Mouse (Mus musculus) intestine, embryonic 16.5 days (tissue): ENCODE measurements around the gene Metrnl. TPM values are rescaled to one million over a fixed set of nuclear protein-coding genes. Genes with fewer than 3 reads are reported as not detected.
"Not testable (repeated sequence)": the region's sequence is repeated elsewhere in the genome, so short reads cannot be mapped to it uniquely, and the experiment has no call there.

ENCODE experiments used
- ATAC-seq: fragments of 200-750 bp; cut with Nextera tagmentation; 2 replicates; pipeline ENCODE4 v1.8.0; 2017; ENCODE audit warnings: moderate TSS enrichment, moderate library complexity
- H3K27ac ChIP-seq: fragments of 300-500 bp; sonication (generic); 2 replicates; pipeline ENCODE4 v1.5.1; 2014; ENCODE audit warnings: mild to moderate bottlenecking, low read length
- H3K27me3 ChIP-seq: fragments of 300-500 bp; sonication (generic); replicated peaks from 2 replicates; pipeline ENCODE4 v1.6.1; 2014; ENCODE audit warnings: low read length, control low read depth, mixed read lengths; ENCODE audit not compliant: control insufficient read depth, insufficient read depth
- H3K36me3 ChIP-seq: fragments of 300-500 bp; sonication (generic); 2 replicates; pipeline ENCODE4 v1.6.1; 2014; ENCODE audit warnings: low read length, control low read depth; ENCODE audit not compliant: control insufficient read depth, insufficient read depth
- H3K4me1 ChIP-seq: fragments of 300-500 bp; sonication (generic); 2 replicates; pipeline ENCODE4 v1.6.1; 2014; ENCODE audit warnings: low read length, control low read depth, mixed read lengths; ENCODE audit not compliant: control insufficient read depth, insufficient read depth
- H3K4me2 ChIP-seq: fragments of 300-500 bp; sonication (generic); 2 replicates; pipeline ENCODE4 v1.6.1; 2014; ENCODE audit warnings: low read depth, low read length, control low read depth
- H3K4me3 ChIP-seq: fragments of 300-500 bp; sonication (generic); 2 replicates; pipeline ENCODE4 v1.5.1; 2014; ENCODE audit warnings: mild to moderate bottlenecking, low read length
- H3K9ac ChIP-seq: fragments of 300-500 bp; sonication (generic); 2 replicates; pipeline ENCODE4 v1.6.1; 2014; ENCODE audit warnings: low read depth, low read length
- H3K9me3 ChIP-seq: fragments of 300-500 bp; sonication (generic); 2 replicates; pipeline ENCODE4 v1.6.1; 2016; ENCODE audit warnings: low read length, control low read depth; ENCODE audit not compliant: control insufficient read depth
- WGBS: fragments of 180-500 bp; shearing (Covaris S2); extraction: QIAGEN DNeasy Blood & Tissue Kit; methylation state at CpG from one replicate; pipeline ENCODE4 v1.1.7; 2014; 5-methylcytosine and 5-hydroxymethylcytosine counted together
- polyA plus RNA-seq: library from polyadenylated mRNA; unstranded; fragments of >200 nt; fragmentation: Nextera tagmentation; extraction: Ambion mirVana; gene quantifications from 2 replicates; pipeline ENCODE4 v1.2.1, GENCODE M21; 2015

The Metrnl gene
- polyA plus RNA-seq, 1 experiment from 2014 or later, result 40.3 TPM

DNA sequence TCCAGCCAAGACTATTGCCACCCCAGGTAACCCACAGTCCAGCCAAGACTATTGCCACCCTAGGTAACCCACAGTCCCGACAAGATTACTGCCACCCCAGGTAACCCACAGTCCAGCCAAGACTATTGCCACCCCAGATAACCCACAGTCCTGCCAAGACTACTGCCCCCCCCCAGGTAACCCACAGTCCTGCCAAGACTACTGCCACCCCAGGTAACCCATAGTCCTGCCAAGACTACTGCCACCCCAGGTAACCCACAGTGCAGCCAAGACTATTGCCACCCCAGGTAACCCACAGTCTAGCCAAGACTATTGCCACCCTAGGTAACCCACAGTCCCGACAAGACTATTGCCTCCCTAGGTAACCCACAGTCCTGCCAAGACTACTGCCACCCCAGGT is 40.7 kb upstream of the Metrnl start:
- ATAC-seq, H3K4me2 ChIP-seq, H3K27me3 ChIP-seq, H3K4me3 ChIP-seq, H3K36me3 ChIP-seq, H3K9me3 ChIP-seq, H3K27ac ChIP-seq, H3K9ac ChIP-seq, H3K4me1 ChIP-seq: not testable (repeated sequence)
- WGBS, result 89% methylated on average over 2 of the region's 2 CpGs

DNA sequence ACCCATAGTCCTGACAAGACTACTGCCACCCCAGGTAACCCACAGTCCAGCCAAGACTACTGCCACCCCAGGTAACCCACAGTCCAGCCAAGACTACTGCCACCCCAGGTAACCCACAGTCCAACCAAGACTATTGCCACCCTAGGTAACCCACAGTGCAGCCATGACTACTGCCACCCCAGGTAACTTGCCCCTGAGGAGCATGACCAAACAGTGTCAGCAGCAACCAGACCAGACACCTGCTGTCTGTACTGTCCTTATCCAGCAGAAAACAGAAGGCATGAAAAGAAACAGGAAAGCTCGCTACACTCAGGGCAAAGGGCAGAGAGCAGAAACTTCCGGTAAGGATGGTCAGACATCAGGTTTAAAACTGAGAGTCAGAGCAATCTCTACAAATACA is 40.2 kb upstream of the Metrnl start:
- ATAC-seq, result no peak
- Histone ChIP-seq H3K4me2 (no peak overlapping the region), H3K9me3 (no peaks in the 10 kb centered on the region), H3K9ac (no peak overlapping the region), H3K4me3 (no peak overlapping the region), H3K36me3 (no peaks in the 10 kb centered on the region), H3K4me1 (0 out of 2 replicates have a peak, but pooled peaks cover 3% of the 10 kb centered on the region), H3K27me3 (no peaks in the 10 kb centered on the region), H3K27ac (no peak overlapping the region)
- 81% methylated on average over 2 of the region's 2 CpGs for WGBS

DNA sequence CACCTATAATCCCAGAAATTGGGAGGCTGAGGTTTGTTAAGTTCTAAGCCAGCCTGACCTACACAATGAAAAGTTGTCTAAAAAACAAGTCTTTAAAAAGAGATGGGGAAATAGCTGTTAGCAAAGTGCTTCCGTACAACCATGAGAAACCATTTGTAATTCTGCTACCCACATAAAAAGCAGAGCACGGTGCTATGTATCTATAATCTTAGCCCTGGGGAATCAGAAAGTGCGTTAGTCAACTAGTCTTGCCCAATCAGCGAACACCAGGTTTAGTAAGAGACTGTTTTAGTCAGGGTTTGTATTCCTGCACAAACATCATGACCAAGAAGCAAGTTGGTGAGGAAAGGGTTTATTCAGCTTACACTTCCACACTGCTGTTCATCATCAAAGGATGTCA is 33.8 kb upstream of the Metrnl start:
- Histone ChIP-seq H3K27me3 (no peaks in the 10 kb centered on the region), H3K9me3 (no peaks in the 10 kb centered on the region), H3K4me1 (0 out of 2 replicates have a peak, but pooled peaks cover 3% of the 10 kb centered on the region), H3K4me3 (no peak overlapping the region), H3K36me3 (no peaks in the 10 kb centered on the region), H3K27ac (no peak overlapping the region), H3K4me2 (no peak overlapping the region), H3K9ac (no peak overlapping the region)
- no peak for ATAC-seq
- WGBS, result 94% methylated on average over 4 of the region's 4 CpGs

DNA sequence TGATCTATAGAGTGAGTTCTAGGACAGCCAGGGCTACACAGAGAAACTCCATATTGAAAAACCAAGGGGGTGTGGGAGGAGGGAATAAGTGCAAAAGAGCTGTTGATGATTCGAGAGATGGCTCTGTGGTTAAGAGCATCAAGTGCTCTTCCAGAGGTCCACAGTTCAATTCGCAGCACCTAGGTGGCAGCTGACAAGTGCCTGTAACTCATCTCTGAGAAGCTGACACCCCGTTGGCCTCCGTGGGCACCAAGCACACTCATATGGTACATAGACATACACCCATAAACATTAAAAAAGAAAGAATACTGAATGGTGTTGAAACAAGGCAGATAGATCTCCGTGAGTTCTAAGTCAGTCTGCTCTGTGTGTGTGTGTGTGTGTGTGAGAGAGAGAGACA is 32.6 kb upstream of the Metrnl start:
- H3K27me3 ChIP-seq, result no peaks in the 10 kb centered on the region
- no peak overlapping the region for H3K27ac ChIP-seq
- H3K36me3 ChIP-seq, result no peaks in the 10 kb centered on the region
- 90% methylated on average over 5 of the region's 5 CpGs for WGBS
- ATAC-seq, result no peak
- H3K4me1 ChIP-seq, result peaks cover 7% of the 10 kb centered on the region; the same call in 1 of the 2 replicates
- no peaks in the 10 kb centered on the region for H3K9me3 ChIP-seq
- no peak overlapping the region for H3K4me2 ChIP-seq
- H3K4me3 ChIP-seq, result no peak overlapping the region
- H3K9ac ChIP-seq, result no peak overlapping the region

DNA sequence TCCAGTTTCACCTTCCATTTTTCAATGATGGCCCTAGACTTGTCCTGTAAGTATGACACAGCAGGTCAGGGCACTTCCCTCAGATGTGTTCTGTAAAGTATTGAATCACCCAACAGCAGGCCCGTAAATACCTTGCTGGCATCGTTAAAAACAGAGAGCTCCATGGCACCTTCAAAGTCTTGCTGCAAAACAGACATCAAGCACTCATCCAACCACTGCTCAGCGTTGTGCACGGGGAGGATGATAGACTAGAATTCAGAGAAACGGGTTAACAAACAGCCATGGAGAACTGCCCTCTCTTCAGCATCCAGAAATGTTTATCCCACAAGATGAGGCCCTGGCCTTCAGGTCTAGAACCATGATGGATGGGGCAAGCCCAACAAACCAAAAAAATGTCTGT is 30.4 kb upstream of the Metrnl start:
- Histone ChIP-seq H3K9ac (no peak overlapping the region), H3K27me3 (no peaks in the 10 kb centered on the region), H3K36me3 (no peaks in the 10 kb centered on the region), H3K4me3 (no peak overlapping the region), H3K4me2 (no peak overlapping the region), H3K9me3 (no peaks in the 10 kb centered on the region), H3K27ac (no peak overlapping the region), H3K4me1 (peaks cover 8% of the 10 kb centered on the region; the same call in 1 of the 2 replicates)
- 85% methylated on average over 5 of the region's 5 CpGs for WGBS
- no peak for ATAC-seq

DNA sequence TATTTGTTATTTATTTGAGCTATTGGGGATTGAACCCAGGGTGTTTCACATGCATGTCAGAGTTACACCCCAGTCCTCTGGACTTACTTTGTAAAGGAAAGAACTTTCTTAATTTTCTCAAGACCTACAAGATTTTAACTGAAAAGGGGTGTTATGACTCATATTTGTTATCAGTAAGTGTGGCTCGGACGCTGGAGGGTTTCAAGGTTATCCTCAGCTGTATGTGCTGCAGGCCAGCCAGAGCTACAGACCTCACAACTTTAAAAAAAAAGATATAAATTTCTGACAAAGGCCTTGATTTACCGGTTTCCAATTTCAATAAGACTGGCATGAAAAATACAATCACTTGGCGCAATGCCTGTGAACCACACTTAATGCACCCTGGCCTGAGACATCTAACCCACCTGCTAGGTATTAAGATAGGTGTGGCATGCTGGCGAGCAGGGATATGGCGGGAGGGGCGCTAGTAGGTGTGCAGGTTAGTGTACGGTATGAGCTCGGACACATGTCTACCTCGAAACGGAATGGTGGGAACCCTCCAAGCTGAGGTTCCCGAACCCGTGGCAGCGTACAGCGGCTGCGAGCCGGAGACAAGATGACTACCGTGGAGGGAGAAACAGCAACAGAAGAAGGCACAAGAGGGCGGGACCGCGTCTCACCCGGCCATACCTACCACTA is 28.9 kb upstream of the Metrnl start:
- H3K4me3 ChIP-seq, result peak overlapping the region; percentile 79
- H3K36me3 ChIP-seq, result no peaks in the 10 kb centered on the region
- H3K9me3 ChIP-seq, result no peaks in the 10 kb centered on the region
- 1% methylated on average over 22 of the region's 22 CpGs for WGBS
- H3K27ac ChIP-seq, result peak overlapping the region; percentile 97
- peak; percentile 59 for ATAC-seq
- peaks cover 8% of the 10 kb centered on the region; the same call in 1 of the 2 replicates for H3K4me1 ChIP-seq
- H3K4me2 ChIP-seq, result peak overlapping the region; percentile 84
- H3K27me3 ChIP-seq, result no peaks in the 10 kb centered on the region
- peak overlapping the region; percentile 86 for H3K9ac ChIP-seq

DNA sequence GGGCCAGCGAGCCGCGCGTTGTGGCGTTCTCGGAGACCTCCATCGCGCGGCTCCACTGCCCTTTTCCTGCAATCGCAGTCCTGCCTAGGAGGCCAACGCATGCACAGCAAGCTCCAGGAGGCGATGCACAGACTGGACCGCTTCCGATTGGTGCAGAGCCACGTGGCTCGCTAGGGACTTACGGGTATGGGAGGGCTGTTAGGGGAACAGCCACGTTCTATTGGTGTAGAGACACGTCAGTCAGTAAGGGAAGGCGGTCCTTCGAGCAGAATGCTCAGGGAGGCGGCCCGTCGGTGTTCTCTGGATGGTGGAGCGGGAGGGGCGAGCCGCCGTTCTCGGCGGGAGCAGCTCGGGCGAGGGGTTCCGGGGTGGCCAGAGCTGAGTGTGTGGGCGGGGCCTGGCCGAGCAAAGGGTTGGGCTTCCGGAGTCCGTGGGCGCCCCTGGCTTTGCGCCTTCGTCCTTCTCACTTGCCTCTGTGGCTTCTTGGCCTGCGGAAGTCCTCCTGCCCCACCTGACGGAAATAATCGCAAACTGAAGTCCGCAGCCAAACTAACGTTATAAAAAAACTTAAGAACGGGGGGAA is 28.3 kb upstream of the Metrnl start, which contains the start of gene B3gntl1:
Gene B3gntl1 (minus strand): TSS at position 164 of the 583 bp plus-strand sequence.
- Histone ChIP-seq H3K4me2 (peak within 1 kb of the TSS; percentile 84), H3K27ac (peak within 1 kb of the TSS; percentile 97), H3K4me3 (peak within 1 kb of the TSS; percentile 79), H3K27me3 (no peaks in the 10 kb centered on the region), H3K9me3 (no peaks in the 10 kb centered on the region), H3K4me1 (peaks cover 8% of the 10 kb centered on the region; the same call in 1 of the 2 replicates), H3K9ac (peak within 1 kb of the TSS; percentile 86), H3K36me3 (no peaks in the 10 kb centered on the region)
- peak; percentile 100 for ATAC-seq
- under 1% methylated on average over 46 of the region's 46 CpGs for WGBS

DNA sequence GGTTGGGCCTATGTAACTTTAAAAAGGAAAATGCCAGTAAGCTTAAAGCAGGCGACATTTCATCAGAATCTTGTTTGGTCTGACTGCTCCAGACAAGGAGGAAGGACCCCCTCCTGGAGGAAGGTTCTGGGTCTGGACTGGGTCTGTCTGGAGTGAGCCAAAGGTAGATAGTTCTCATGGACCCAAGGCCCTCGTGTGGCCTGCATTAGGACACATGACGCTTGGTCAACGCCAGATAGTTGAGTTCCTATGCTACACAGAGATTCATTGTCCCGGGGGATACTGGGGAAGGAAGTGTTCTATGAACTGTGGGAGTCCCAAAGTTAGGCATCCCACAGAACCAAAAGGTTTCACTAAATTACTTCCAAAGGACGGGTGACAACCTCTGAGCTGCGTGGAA is 27.7 kb upstream of the Metrnl start:
- peak; percentile 6 for ATAC-seq
- Histone ChIP-seq H3K27ac (peak overlapping the region; percentile 97), H3K4me2 (peak overlapping the region; percentile 84)

DNA sequence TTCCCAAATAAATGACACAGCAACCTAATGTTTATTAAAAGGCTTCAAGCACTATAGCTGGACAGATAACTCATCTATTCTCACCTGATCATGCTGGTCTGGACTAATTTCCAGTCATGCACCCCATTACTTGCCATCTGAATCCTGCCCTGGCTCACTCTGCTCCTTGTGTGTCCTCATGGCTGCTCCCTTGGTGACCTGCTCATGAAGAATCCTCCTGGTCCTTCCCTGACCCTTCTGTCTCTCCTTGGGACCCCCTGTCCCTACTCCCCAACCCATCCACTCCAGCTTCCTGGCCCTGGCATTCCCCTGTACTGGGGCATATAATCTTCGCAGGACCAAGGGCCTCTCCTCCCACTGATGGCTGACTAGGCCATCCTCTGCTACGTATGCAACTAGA is 24.5 kb upstream of the Metrnl start:
- no peak overlapping the region for H3K27ac ChIP-seq
- H3K36me3 ChIP-seq, result no peaks in the 10 kb centered on the region
- peaks cover 8% of the 10 kb centered on the region; the same call in 1 of the 2 replicates for H3K4me1 ChIP-seq
- H3K27me3 ChIP-seq, result no peaks in the 10 kb centered on the region
- no peak overlapping the region for H3K9ac ChIP-seq
- no peak for ATAC-seq
- 90% methylated on average over 2 of the region's 2 CpGs for WGBS
- no peak overlapping the region for H3K4me3 ChIP-seq
- H3K9me3 ChIP-seq, result no peaks in the 10 kb centered on the region
- H3K4me2 ChIP-seq, result no peak overlapping the region

More for the DNA sequence above, 27.7 kb upstream of the Metrnl start:
- Histone ChIP-seq H3K27me3 (no peaks in the 10 kb centered on the region), H3K4me3 (peak overlapping the region; percentile 79), H3K9me3 (no peaks in the 10 kb centered on the region), H3K9ac (peak overlapping the region; percentile 70), H3K36me3 (no peaks in the 10 kb centered on the region), H3K4me1 (peaks cover 8% of the 10 kb centered on the region; the same call in 1 of the 2 replicates)
- WGBS, result 70% methylated on average over 7 of the region's 7 CpGs
